Mouse (Mus musculus): ENCODE measurements at regions not wholly inside any gene's neighbourhood (a gene's known extent, or its start where the extent isn't known, plus 50 kb on each side); places are given as distances from the start of the nearest gene placed in this dataset.

- H3K27ac ChIP-seq (ENCODE audit: low read depth, low read length): no peak overlapping the region; the same call in 1 of the 2 replicates
- no peak overlapping the region for H3K4me3 ChIP-seq (ENCODE audit: low read length)
- H3K4me2 ChIP-seq (replicated peaks; ENCODE audit: low read depth, low read length): 0 out of 2 replicates have a peak overlapping the region, but pooled peaks have one; percentile 11
- H3K27me3 ChIP-seq (ENCODE audit: control insufficient read depth, insufficient read depth, low read length): no peaks in the 10 kb centered on the region
- no peaks in the 10 kb centered on the region for H3K4me1 ChIP-seq (ENCODE audit: control insufficient read depth, insufficient read depth, low read length)
- no peaks in the 10 kb centered on the region for H3K36me3 ChIP-seq (ENCODE audit: control insufficient read depth, insufficient read depth, low read length)
- 46% methylated on average over 16 of the region's 16 CpGs for WGBS
- H3K9me3 ChIP-seq (ENCODE audit: control insufficient read depth, low read length): no peaks in the 10 kb centered on the region
- H3K9ac ChIP-seq (ENCODE audit: low read depth, low read length): no peak overlapping the region
- ATAC-seq (ENCODE audit: low FRiP score, low TSS enrichment): peak; percentile 32; the same call in 1 of the 2 replicates
Observed at GRCm38 (mm10) chr2:75756704-75757638, 52.5 kb upstream of the Nfe2l2 start.

- H3K4me3 ChIP-seq (ENCODE audit: low read length): no peak overlapping the region
- H3K4me2 ChIP-seq (replicated peaks; ENCODE audit: low read depth, low read length): no peak overlapping the region
- H3K9ac ChIP-seq (ENCODE audit: low read depth, low read length): no peak overlapping the region
- 87% methylated on average over 7 of the region's 7 CpGs for WGBS
- ATAC-seq (ENCODE audit: low FRiP score, low TSS enrichment): no peak
- H3K27me3 ChIP-seq (ENCODE audit: control insufficient read depth, insufficient read depth, low read length): no peaks in the 10 kb centered on the region
- no peaks in the 10 kb centered on the region for H3K4me1 ChIP-seq (ENCODE audit: control insufficient read depth, insufficient read depth, low read length)
- no peaks in the 10 kb centered on the region for H3K36me3 ChIP-seq (ENCODE audit: control insufficient read depth, insufficient read depth, low read length)
- no peak overlapping the region for H3K27ac ChIP-seq (ENCODE audit: low read depth, low read length)
- no peaks in the 10 kb centered on the region for H3K9me3 ChIP-seq (ENCODE audit: control insufficient read depth, low read length)
Observed at GRCm38 (mm10) chr2:75754606-75755005, 50.2 kb upstream of the Nfe2l2 start.

Measured in kidney, embryonic 14.5 days (tissue).